Mouse (Mus musculus): ENCODE measurements at regions not wholly inside any gene's neighbourhood (a gene's known extent, or its start where the extent isn't known, plus 50 kb on each side); places are given as distances from the start of the nearest gene placed in this dataset.
A peak's percentile ranks its signal among the peaks of the same experiment; 100 is the strongest.

- DNase-seq = no peak
Observed at GRCm38 (mm10) chr7:95460889-95461288, 710.2 kb upstream of the Tenm4 start.

GRCm38 (mm10) chr7:95465506-95465905 is 705.5 kb upstream of the Tenm4 start:
- no peak for DNase-seq

DNA sequence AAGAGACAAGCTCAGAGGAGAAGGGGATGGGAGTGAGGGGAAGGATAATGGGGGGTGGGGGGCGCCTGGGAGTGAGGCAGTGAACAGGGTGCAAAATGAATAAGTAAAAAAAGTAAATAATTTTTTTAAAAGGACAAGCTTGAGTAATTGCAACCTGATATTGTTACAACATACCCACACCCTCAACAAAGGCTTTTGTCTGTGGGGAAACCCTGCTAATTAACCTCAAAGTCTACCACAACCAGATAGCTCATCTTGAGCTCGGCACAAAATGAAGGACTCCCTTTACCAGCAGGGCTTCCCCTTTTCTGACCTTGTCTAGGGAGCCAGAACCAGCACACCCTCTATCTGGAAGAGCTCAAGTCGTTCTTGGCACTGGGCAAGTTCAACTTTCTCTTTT is 704.0 kb upstream of the Tenm4 start:
- no peak for DNase-seq

- no peak for DNase-seq
Observed at GRCm38 (mm10) chr7:95473892-95474291, 697.2 kb upstream of the Tenm4 start.

DNA sequence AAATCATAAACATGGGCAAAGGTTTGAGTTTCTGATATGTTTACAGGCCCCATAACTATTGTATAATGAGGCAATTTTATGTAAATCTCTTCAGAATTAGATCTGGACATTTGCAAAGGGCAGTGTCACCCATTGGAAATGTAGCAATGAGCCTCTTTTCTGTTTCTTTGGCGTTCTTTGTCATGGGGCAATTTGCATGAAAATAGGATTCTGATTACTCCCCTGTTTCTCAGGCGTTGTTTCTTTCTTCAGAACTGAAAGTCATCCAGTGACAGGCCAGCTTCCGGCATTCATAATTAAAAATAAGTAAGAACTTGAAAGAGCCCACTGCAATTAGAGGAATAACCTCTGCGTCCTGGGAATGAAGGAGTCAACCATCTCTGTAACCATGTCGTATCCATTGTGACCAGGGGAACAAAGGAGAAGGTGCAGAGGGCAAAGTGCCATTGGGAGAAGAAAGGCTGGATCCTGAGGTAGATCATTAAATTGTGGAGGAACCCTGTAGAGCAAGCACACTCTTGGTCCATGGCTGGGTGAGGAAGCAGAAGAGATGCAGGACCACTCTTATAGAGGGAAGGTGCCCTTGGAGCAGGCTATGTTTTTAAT is 690.8 kb upstream of the Tenm4 start:
- no peak for DNase-seq

- peak; percentile 9 for DNase-seq
Observed at GRCm38 (mm10) chr7:95489666-95490065, 681.4 kb upstream of the Tenm4 start.

- no peak for DNase-seq
Observed at GRCm38 (mm10) chr7:95494793-95495192, 676.3 kb upstream of the Tenm4 start.

- no peak for DNase-seq
Observed at GRCm38 (mm10) chr7:95502959-95503358, 668.1 kb upstream of the Tenm4 start.

DNA sequence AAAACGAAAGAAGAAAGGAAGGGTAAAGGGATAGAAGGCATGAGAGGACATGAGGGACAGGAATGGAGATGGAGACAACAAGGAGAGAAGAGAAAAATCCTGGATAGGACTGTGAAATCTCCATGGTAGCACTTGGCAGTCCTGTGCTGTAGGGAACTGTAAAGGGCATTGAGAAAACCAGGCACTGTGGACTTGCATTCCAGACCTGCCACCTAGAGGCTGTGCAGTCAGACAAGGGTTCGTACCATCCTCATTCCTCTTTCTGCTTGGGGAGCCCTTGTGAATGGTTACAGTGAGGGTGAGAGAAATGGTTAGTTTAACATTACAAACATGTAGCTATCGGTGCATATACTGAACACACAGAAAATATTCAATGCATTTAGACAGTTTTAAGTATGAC is 623.8 kb upstream of the Tenm4 start:
- DNase-seq = no peak

DNA sequence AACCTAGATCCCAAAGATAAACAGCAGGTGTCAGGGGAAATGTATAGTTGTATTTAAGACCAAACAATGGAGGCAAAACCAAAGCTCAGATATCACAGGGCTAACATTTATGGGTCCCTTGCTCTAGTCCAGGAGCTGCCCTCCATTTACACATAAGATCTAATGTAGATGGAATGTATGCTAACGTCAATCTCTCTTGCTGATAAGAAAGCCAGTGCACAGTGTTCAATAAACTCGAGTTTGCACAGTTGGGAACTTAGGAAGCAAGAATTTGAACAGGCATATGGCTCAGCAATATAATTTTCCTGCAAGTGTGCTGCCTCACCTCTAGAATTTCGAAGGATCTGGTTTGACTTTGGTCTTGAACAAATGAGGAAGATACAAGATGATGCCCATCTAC is 620.9 kb upstream of the Tenm4 start:
- no peak for DNase-seq

- DNase-seq = no peak
Observed at GRCm38 (mm10) chr7:95551798-95552387, 619.2 kb upstream of the Tenm4 start.

GRCm38 (mm10) chr7:95558589-95558988 is 612.5 kb upstream of the Tenm4 start:
- DNase-seq = no peak

DNA sequence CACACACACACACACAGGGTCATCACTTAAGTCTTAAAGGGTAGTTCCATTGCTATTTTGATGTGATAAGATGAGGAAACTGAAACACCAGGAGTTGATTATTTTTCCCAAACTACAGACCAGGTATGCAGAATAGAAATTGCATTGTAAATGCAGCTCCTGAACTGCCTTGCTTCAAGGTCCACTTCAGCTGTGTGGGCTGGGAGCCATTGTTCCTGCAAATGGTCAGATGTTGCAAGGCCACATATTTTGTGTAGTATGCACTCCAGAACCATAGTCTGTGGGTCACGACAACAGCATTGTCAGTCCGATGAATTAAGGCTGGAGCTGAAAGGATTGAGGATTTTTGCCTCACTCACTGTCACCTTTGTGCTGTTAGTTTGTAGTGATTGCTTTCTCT is 592.4 kb upstream of the Tenm4 start:
- DNase-seq = no peak

DNA sequence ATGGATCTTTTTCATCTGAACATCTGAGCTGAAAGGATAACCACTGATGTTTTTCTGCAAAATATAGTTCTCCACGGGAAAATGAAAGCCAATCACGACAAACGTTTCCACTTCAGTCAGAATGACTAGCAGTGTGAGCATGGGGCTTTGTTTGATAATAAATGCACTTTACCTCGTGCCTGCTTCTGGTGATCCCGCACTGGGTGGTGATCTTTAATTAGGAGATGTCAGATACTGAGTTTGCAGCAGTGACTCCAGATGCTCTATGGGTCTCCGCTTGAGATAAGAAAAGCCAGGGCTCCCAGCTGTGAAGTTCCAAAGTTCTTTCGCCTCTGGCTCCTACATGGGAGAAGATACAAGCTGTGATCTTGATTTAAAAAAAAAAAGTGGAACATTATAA is 589.7 kb upstream of the Tenm4 start:
- no peak for DNase-seq

DNA sequence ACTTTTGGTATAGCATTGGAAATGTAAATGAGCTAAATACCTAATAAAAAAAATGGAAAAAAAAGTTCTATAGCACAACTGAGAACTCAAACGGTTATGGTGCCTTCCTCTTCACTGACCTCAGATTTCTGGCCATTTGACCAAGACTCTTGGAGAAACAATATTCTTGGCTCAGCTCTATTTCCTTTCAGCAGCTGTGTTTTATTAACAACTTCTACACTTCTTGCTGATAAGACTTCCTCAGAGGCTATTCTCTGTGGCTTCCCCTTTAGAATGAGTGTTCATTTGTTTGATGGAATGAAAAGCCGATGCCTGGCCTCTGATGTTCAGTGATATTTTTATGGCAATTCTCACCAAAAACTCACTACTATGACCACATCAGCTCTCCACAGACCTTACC is 572.7 kb upstream of the Tenm4 start:
- DNase-seq = no peak

GRCm38 (mm10) chr7:95613736-95614135 is 557.3 kb upstream of the Tenm4 start:
- DNase-seq = no peak

DNA sequence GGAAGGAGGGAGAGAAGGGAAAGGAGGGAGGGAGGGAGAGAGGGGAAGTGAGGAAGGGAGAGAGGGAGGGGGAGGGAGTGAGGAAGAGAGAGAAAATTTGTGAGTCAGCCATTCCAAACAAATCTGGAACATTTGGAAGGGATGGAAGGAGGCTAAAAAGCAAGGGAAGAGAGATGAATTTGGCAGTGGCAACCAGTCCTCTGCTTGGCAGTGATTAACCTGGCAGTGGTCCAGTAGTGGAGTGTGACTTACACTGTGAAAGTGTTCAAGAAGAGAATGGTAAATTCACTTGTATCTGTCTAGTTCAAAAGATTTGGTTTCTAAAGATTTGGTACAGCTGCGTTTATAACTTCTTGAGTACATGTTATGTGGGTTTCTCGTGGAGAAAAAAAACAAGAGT is 553.7 kb upstream of the Tenm4 start:
- DNase-seq = peak; percentile 10 to 14

DNA sequence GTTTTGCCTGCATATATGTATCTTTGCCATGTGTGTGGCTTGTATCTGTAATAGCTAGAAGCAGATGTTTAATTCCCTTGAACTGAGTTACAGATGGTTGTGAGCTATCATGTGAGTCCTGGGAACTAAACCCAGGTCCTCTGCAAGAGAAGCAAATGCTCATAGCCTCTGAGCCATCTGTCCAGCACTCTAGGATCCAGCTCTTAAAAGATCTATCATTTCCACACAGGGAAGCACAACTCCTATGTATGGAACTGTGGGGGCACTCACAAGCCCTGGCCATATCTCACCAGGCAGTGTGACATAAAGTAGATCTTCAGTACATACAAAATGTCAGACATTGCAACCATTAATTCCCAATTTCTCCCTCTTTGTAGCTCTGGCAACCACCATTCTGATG is 552.9 kb upstream of the Tenm4 start:
- no peak for DNase-seq

DNA sequence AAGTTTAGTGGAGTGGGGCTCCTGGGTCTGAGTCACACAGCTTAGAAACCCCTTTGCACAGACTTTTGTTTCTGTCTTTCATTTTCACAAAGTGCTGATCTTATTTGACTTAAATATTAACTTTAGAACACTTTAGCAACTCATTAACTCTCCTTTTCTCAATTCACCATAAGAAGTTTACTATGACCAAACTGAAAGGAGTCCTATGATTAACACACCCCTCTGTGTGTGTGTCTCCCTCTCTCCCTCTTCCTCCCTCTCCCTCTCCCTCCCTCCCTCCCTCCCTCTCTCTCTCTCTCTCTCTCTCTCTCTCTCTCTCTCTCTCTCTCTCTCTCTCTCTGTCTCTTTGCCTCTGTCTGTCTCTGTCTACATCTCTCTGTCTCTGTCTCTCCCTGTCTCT is 551.0 kb upstream of the Tenm4 start:
- no peak for DNase-seq

DNA sequence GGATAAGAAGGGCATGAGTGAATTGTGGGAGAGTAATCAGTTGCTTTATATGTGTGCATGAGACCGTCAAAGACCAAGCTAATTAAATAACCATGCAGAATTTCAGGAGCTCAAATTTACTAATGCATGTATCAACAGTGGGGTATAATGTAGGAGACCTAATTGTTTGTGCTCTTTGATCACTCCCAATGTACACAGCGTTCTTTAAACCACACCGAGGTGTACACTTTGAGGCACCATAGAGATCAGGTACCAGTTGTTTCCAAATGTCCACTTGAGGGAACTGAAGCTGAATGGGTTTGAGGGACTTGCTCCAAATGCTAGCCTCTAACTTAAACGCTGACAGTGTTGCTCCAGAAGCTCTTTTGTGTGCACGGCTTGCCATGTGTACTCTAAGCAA is 530.4 kb upstream of the Tenm4 start:
- DNase-seq = no peak

DNA sequence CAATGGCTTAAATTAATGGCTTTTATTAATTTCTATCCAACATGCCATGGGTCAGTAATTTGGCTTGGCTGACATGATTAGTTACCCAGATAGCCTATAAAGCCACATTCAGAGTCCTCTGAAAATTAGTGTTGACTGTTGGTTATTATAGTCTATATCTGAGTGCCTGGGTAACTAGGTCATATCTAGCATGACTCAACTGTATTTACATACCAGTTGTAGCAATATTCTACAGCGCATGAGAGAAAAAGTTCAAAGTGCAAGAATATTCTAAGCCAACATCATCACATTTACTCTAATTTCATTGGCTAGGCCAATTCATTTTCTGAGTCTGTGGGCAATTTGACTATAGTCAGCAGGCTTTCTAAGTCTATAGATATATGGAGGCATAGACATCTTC is 496.7 kb upstream of the Tenm4 start:
- DNase-seq = no peak

DNA sequence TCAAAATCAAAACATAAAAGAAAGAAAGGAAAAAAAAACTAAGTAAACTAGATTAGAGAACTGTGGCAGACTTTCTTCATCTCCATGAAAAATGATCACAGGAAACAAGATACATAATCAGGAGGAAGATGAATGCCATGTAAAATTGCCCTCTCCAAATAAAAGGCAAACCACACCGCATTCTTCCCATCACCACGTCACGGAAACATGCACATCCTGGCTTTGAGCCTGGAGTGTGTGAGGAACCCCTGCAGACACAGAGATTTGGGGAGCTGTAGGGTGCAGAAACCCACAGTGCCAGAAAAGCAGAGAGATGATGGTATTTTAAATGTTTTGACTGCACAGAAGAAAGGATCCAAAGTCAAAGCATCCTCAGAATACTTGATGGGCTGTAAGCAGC is 488.5 kb upstream of the Tenm4 start:
- no peak for DNase-seq

GRCm38 (mm10) chr7:95687733-95688132 is 483.3 kb upstream of the Tenm4 start:
- no peak for DNase-seq

- DNase-seq = no peak
Observed at GRCm38 (mm10) chr7:95688151-95689146, 482.6 kb upstream of the Tenm4 start.
